Mouse (Mus musculus) retina, postnatal 7 days (tissue): Measurements from ENCODE around the gene Tmem129.

Experiments
- DNase-seq: peaks from one replicate; pipeline ENCODE4 v3.0.0-alpha.2; 2012; ENCODE audit warnings: low read depth, low spot score

Tmem129 gene

DNA sequence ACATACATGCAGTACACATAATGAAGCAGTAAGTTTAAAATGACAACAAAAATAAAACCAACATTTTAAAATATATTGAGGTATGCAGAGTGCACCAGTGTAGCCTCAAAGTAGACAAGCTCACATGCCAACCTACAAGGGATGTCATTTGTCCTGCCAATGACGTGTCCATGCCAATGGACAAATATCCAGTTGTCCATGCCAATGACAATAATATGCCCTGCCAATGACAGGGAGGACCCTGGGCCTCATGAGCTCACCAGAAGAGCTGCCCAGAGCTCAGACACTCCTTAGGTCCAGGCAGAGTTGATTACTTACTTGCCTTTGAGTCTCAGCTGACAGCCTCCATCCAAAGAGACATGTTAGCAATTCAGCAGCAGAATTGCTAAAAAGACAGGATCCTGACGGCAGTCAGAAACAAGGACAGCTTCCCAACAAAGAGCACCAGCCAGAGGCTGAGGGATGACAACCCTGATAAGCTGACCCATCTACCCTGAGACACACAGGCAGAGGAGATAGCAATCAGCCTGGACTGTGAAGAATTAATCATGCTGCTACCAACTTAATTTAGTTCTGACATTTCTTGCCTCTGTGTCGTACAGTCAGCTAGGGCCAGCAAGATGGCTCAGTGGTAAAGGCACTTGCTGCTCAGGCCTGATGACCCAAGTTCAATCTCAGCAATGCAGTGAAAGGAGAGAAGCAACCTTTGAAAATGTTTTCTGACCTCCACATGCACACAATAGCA is 20.4 kb downstream of the Tmem129 start:
- DNase-seq, result no peak

GRCm38 (mm10) chr5:33635361-33635760 is 22.9 kb downstream of the Tmem129 start:
- DNase-seq, result no peak

GRCm38 (mm10) chr5:33632526-33632925 is 25.7 kb downstream of the Tmem129 start:
- no peak for DNase-seq

DNA sequence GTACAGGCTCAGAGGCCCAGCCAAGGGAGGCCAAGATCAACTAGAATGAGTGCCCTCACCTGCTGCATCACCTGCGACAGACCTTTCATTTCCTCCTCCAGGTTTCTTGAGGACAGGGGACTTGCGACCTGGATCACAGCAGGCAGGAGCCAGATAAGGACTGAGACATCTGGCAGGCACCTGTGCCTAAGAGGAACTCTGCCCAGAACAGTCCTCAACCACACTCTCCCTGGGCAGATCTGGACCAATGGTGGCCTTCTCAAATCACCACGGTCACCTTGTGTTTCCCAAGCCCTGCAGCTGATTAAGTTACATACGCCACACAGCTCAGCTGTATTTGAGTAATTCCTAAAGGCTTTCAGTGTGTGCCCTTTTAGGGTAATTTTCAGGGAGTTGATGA is 27.6 kb downstream of the Tmem129 start:
- DNase-seq, result no peak

DNA sequence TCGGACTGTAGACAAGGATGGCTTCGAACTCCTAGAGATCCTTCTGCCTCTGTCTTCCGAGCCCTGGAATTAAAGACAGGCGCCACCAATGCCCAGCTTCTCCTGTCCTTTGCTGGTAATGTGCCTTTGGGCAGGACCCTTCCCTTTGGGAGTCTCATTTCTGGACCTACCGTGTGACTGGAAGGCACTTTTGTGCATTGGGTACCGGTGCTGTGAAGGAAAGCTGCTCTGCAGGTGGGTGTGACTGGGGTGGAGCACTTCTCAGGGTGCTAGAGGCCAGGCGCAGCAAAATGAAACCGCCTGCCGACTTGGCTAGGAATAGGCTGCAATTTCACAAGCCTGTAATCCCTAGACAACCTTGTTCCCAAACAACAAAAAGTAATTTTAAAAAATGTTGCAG is 28.2 kb downstream of the Tmem129 start:
- DNase-seq, result no peak

DNA sequence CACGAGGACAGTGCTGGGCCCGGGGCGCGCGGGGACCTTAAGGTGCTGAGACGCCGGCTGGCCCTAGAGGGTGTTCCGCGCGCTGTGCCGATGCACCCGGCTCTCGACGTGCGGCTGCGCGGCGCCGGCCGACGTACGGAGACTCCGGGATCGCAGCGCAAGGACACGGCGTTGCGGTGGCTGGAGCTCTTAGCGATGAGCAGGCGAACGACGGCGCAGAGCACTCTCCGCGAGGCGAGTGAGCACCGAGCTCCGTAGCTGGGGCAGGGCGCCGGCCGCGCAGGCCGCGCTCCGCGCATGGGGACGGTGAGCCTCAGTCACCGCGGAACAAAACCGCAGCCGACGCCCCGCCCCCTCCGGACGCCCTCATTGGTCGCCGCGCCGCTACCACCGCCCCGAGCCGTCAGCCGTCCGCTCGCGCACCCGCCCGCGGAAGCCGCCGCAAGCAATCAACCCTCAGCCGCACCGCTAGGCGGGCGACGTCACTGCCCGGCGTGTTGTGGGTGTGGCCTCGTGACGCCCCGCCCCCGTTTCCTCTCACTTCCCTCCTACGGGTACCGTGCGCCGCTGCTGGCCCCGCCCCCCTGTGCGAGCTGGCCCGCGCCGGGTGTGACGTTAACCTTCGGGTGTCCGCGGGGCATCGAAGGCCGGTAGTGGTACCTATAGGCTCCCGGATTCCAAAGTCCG is 28.8 kb downstream of the Tmem129 start, which contains the start of the genes Fam53a and Gm9903:
Gene Fam53a, minus strand, starts transcription at position 335 of the 687 bp plus-strand sequence.
Gene Gm9903, plus strand, starts transcription at position 625 of the 687 bp plus-strand sequence.
- DNase-seq, result peak; percentile 94

GRCm38 (mm10) chr5:33628820-33629300 is 29.4 kb downstream of the Tmem129 start:
- no peak for DNase-seq

- DNase-seq, result no peak
These were observed 30.2 kb downstream of the Tmem129 start for GRCm38 (mm10) chr5:33627968-33628367.

GRCm38 (mm10) chr5:33623766-33624165 is 34.5 kb downstream of the Tmem129 start:
- no peak for DNase-seq

- no peak for DNase-seq
These were observed 35.5 kb downstream of the Tmem129 start for GRCm38 (mm10) chr5:33622671-33623070.

- DNase-seq, result no peak
These were observed 43.8 kb downstream of the Tmem129 start for GRCm38 (mm10) chr5:33614391-33614790.

- DNase-seq, result no peak
These were observed 46.4 kb downstream of the Tmem129 start for GRCm38 (mm10) chr5:33611795-33612194.

DNA sequence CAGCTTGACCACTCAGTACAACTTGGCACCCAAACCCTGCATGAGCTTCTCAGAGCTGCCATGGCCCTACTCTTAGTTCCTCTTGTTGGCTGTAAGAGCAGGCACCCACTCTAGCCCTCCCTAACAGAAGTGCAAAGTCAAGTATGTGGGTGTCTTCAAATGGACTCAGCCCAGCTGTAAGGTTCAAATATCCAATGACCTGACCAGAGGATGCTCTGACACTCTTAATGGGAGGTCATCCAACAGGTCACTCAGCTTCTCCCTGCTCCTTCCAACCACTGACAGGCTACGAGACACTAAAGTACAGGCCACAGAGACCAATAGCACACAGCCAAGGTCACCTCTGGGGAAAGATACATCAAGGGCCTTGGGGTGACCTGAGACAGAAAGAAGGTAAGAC is 49.0 kb downstream of the Tmem129 start:
- DNase-seq, result no peak

DNA sequence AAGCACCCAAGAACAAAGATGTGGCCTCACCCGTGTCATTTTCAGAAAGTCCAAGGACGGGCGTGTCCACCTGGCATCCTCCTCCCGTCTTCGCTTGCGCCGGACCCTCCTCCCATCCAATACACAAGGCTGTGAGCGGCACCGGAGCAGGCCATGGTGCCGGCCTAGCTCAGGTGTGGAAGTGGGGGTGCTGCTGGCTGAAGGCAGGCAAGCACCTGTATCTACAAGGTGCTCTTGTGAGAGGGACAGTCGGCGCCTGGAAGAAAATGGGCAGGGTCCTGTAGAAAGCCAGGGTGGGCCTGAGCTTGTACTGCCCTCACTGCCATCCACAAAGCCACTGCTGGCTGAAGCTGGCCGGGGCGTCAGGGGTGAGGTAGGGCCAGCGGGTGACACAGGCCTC is 50.8 kb downstream of the Tmem129 start:
- DNase-seq, result no peak

- no peak for DNase-seq
These were observed 51.6 kb downstream of the Tmem129 start for GRCm38 (mm10) chr5:33606631-33607030.

DNA sequence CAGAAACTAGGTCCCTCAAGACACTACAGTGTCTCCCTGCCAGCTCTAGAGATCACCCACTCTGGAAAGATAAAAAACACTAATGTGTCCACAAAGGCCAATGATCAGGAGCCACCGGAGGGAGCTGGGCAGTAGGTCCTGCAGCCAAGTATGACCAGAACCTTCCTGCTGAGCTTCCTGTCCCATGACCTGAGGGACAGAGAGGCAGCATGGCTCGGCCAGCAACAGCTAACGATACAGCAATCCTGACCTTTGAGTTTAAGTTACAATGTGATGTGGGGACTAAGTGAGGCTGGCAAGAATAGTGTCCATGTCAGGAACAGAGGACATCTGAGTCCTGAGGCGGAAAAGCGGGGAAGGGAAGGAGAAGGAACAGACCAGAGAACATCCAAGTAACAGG is 52.9 kb downstream of the Tmem129 start:
- DNase-seq, result no peak
